In the genomic region with DNA sequence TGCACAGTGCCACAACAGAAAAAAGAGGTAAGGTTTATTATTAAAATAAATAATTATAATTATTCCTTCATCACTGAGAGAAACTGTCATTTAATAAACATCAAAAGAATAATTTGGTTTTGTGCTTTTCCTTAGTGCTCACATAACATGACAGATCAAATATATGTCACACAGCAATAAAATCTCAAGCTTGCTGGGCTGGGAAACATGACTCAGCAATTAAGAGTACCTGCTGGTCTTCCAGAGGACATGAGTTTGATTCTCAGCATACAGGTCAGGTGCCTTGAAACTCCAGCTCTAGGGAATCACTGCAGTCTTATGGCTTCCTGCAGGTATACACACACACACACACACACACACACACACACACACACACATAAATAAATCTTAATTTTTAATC, we compare ENCODE assay signal across 35 mouse cellular contexts.
"Had no signal": no experiment of that assay in that cellular context is flagged by ENCODE, and none has a peak within 500 bp of the region (broad histone marks: within the 10 kb centered on the region; RNA-seq: fewer than 3 reads in every experiment).

No protein-coding gene starts in this region.

- H3K9ac ChIP-seq: heart, embryonic 12.5 days; heart, embryonic 13.5 days; heart, embryonic 15.5 days; hindbrain, embryonic 12.5 days; hindbrain, embryonic 13.5 days; hindbrain, embryonic 14.5 days; hindbrain, embryonic 15.5 days; intestine, embryonic 15.5 days; kidney, embryonic 15.5 days had no signal

- H3K27ac ChIP-seq: heart, embryonic 10.5 days; heart, embryonic 13.5 days; heart, embryonic 15.5 days; hindbrain, embryonic 10.5 days; hindbrain, embryonic 12.5 days; hindbrain, embryonic 13.5 days; hindbrain, embryonic 14.5 days; hindbrain, embryonic 15.5 days; hindbrain, postnatal 0 days; intestine, embryonic 15.5 days; kidney, embryonic 15.5 days; kidney, postnatal 0 days; layer of hippocampus, adult 2 months had no signal

- H3K27me3 ChIP-seq: heart, embryonic 12.5 days; heart, embryonic 13.5 days; heart, embryonic 15.5 days; hindbrain, embryonic 12.5 days; hindbrain, embryonic 13.5 days; hindbrain, embryonic 15.5 days; intestine, embryonic 15.5 days; kidney, embryonic 15.5 days had no signal

- ATAC-seq: hindbrain, embryonic 16.5 days; hindbrain, postnatal 0 days; inflammation-experienced regulatory T-cells, adult 6 months; intestine, embryonic 15.5 days; intestine, embryonic 16.5 days; intestine, postnatal 0 days had no signal

- DNase-seq: heart, postnatal 10 days; heart, postnatal 14 days; heart, postnatal 36 days; heart, postnatal 4 days; kidney, adult 11 months; kidney, adult 18-20 months; kidney, adult 2 months; kidney, adult 8-10 months; kidney, adult 9 months; kidney, postnatal 10 days; kidney, postnatal 14 days; kidney, postnatal 25 days; kidney, postnatal 36 days; kidney, postnatal 4 days; layer of hippocampus, adult 9-11 months; layer of hippocampus, postnatal 36 days had no signal

- H3K4me3 ChIP-seq: heart, embryonic 10.5 days; heart, embryonic 12.5 days; heart, embryonic 13.5 days; heart, embryonic 15.5 days; hindbrain, embryonic 10.5 days; hindbrain, embryonic 12.5 days; hindbrain, embryonic 13.5 days; hindbrain, embryonic 15.5 days; intestine, embryonic 15.5 days; kidney, embryonic 15.5 days; layer of hippocampus, adult 2 months had no signal

- H3K4me2 ChIP-seq: heart, embryonic 11.5 days; heart, embryonic 12.5 days; heart, embryonic 13.5 days; heart, embryonic 15.5 days; hindbrain, embryonic 12.5 days; hindbrain, embryonic 13.5 days; hindbrain, embryonic 14.5 days; hindbrain, embryonic 15.5 days; intestine, embryonic 15.5 days; kidney, embryonic 15.5 days had no signal

- H3K36me3 ChIP-seq: heart, embryonic 10.5 days; heart, embryonic 12.5 days; heart, embryonic 13.5 days; heart, embryonic 15.5 days; hindbrain, embryonic 10.5 days; hindbrain, embryonic 12.5 days; hindbrain, embryonic 13.5 days; hindbrain, embryonic 15.5 days; intestine, embryonic 15.5 days; kidney, embryonic 15.5 days had no signal

- H3K4me1 ChIP-seq: heart, embryonic 10.5 days; heart, embryonic 12.5 days; heart, embryonic 13.5 days; heart, embryonic 15.5 days; hindbrain, embryonic 10.5 days; hindbrain, embryonic 12.5 days; hindbrain, embryonic 13.5 days; hindbrain, embryonic 15.5 days; intestine, embryonic 15.5 days; kidney, embryonic 15.5 days had no signal

- H3K9me3 ChIP-seq: heart, embryonic 10.5 days; heart, embryonic 12.5 days; heart, embryonic 13.5 days; heart, embryonic 15.5 days; hindbrain, embryonic 10.5 days; hindbrain, embryonic 12.5 days; hindbrain, embryonic 13.5 days; hindbrain, embryonic 15.5 days; intestine, embryonic 15.5 days; kidney, embryonic 15.5 days had no signal
